Mouse (Mus musculus) E14TG2a.4 (cell line): ENCODE data around the gene Ccdc149.

Source experiments
- CTCF ChIP-seq: conservative IDR thresholded peaks from 2 replicates; pipeline ENCODE4 v1.5.1; 2014; ENCODE audit warnings: low read length
- NANOG ChIP-seq: IDR thresholded peaks from 2 replicates; pipeline ENCODE4 v1.6.1; 2014; ENCODE audit warnings: borderline replicate concordance, low read length, mixed read lengths

DNA sequence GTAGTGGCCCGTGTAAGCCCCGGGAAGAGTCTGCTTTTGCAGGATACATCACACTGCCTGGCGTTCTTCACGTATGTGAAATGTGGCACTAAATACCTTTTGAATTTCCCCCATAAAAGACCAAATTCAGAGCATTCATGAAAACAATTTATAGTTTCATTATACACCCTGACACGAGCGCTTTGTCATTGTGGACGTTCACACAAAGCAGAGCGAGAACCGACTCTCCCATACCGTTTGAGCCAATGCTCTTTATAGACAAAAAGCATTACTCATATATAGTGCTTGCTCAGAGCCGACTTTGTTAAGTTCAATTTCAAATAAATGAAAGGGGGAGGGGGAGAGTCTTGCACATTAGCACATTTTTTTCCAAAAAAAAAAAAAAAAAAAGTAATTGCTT lies 31.0 kb downstream of the Ccdc149 start:
- TF ChIP-seq CTCF (no peak), NANOG (no peak)
